Mouse (Mus musculus): Measurements from ENCODE around the gene Mrps11. TPM values are rescaled to one million over a fixed set of nuclear protein-coding genes. Genes with fewer than 3 reads are reported as not detected.
A peak's percentile ranks its signal among the peaks of the same experiment; 100 is the strongest.

Gene Mrps11
- polyA plus RNA-seq, 2 experiments = 45.2 to 46.3 TPM

DNA sequence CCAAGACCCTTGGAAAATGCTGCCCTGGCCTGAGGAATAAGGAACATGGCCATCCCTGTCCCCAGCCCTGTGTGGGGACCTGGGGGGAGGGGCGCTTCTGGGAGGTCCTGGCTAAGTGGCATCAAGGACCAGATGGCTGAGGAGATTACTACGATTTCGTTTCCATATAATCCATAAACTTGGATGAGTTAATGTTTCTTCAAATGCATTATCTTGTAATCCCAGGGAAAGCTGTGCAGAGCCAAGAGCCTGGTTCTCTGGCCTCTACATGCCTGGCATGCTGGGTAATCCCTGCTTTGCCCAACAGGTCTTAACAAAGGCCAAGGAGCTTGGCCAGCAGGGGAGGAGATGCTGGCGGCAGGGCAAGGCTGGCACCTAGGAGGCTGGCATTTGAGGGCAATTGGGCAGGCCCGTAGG lies 17.7 kb upstream of the Mrps11 start:
- no peak for DNase-seq (ENCODE audit: low read depth in 3 of 3, low spot score in 3 of 3)
- ATAC-seq (ENCODE audit: insufficient read depth) = no peak

GRCm38 (mm10) chr7:78766019-78766683 lies 16.8 kb upstream of the Mrps11 start:
- Histone ChIP-seq H3K4me1 (replicated peaks; ENCODE audit: control insufficient read depth in 2 of 2, insufficient read depth in 2 of 2, low read length in 1 of 2) (no peaks in the 10 kb centered on the region), H3K9me3 (ENCODE audit: control insufficient read depth, low read length) (no peaks in the 10 kb centered on the region), H3K4me3 (ENCODE audit: insufficient read depth in 1 of 2, low read depth in 2 of 2, low read length in 2 of 2) (no peak overlapping the region), H3K9ac (replicated peaks) (no peak overlapping the region), H3K27me3 (ENCODE audit: control insufficient read depth, insufficient read depth, low read length) (no peaks in the 10 kb centered on the region), H3K27ac (no peak overlapping the region), H3K4me2 (ENCODE audit: low read depth) (no peak overlapping the region), H3K36me3 (replicated peaks; ENCODE audit: control insufficient read depth, insufficient read depth, low read depth) (no peaks in the 10 kb centered on the region)
- WGBS (ENCODE audit: insufficient replicate concordance) = 21% methylated on average over 18 of the region's 18 CpGs
- TF ChIP-seq EP300 (IDR thresholded peaks at IDR 0.05; ENCODE audit: low read depth) = no peak
- peak; percentile 80 for TF ChIP-seq CTCF (IDR thresholded peaks at IDR 0.05; ENCODE audit: low read depth)
- ATAC-seq (ENCODE audit: insufficient read depth) (no peak), DNase-seq (ENCODE audit: low read depth in 3 of 3, low spot score in 3 of 3) (peak in 1 of 3 experiments; percentile 17)

More for the DNA sequence above, 17.7 kb upstream of the Mrps11 start:
- TF ChIP-seq EP300 (IDR thresholded peaks at IDR 0.05; ENCODE audit: low read depth) (no peak), CTCF (IDR thresholded peaks at IDR 0.05; ENCODE audit: low read depth) (no peak)
- H3K4me1 ChIP-seq (replicated peaks; ENCODE audit: control insufficient read depth in 2 of 2, insufficient read depth in 2 of 2, low read length in 1 of 2) = no peaks in the 10 kb centered on the region
- no peak overlapping the region for H3K27ac ChIP-seq
- 51% methylated on average over 5 of the region's 5 CpGs for WGBS (ENCODE audit: insufficient replicate concordance)
- no peak overlapping the region for H3K4me2 ChIP-seq (ENCODE audit: low read depth)
- H3K9ac ChIP-seq (replicated peaks) = no peak overlapping the region
- H3K27me3 ChIP-seq (ENCODE audit: control insufficient read depth, insufficient read depth, low read length) = no peaks in the 10 kb centered on the region
- no peak overlapping the region for H3K4me3 ChIP-seq (ENCODE audit: insufficient read depth in 1 of 2, low read depth in 2 of 2, low read length in 2 of 2)
- H3K9me3 ChIP-seq (ENCODE audit: control insufficient read depth, low read length) = no peaks in the 10 kb centered on the region
- H3K36me3 ChIP-seq (replicated peaks; ENCODE audit: control insufficient read depth, insufficient read depth, low read depth) = no peaks in the 10 kb centered on the region

DNA sequence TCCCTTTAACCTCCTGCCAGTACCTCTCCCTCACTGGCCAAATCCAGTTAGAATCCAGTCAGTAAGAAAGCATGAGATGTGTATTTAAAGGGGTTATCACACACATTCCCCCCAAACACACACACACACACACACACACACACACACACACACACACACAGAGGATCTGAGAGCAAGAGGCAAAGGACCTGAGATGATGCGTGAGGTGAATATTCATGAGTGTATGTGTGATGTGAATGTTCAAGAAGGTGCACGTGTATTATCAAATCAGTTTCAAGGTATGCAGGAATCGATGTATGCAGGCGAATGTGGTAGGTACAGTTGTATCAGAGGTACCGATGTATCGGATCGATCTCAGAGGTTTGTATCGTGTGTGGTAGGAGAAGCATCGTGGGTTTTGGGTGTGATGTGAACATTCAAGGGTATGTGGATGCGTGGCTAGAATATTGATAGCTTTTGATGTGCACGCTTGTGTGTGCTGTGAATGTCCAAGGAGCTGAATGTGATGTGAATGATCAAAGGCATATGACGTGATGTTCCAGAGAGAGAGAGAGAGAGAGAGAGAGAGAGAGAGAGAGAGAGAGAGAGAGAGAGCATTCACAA lies 14.9 kb upstream of the Mrps11 start:
- H3K4me2 ChIP-seq (ENCODE audit: low read depth) = no peak overlapping the region
- no peak overlapping the region for H3K4me3 ChIP-seq (ENCODE audit: insufficient read depth in 1 of 2, low read depth in 2 of 2, low read length in 2 of 2)
- TF ChIP-seq CTCF (IDR thresholded peaks at IDR 0.05; ENCODE audit: low read depth) (no peak), EP300 (IDR thresholded peaks at IDR 0.05; ENCODE audit: low read depth) (no peak)
- no peaks in the 10 kb centered on the region for H3K9me3 ChIP-seq (ENCODE audit: control insufficient read depth, low read length)
- no peak for DNase-seq (ENCODE audit: low read depth in 3 of 3, low spot score in 3 of 3)
- no peak for ATAC-seq (ENCODE audit: insufficient read depth)
- H3K27ac ChIP-seq = no peak overlapping the region
- no peaks in the 10 kb centered on the region for H3K36me3 ChIP-seq (replicated peaks; ENCODE audit: control insufficient read depth, insufficient read depth, low read depth)
- H3K4me1 ChIP-seq (replicated peaks; ENCODE audit: control insufficient read depth in 2 of 2, insufficient read depth in 2 of 2, low read length in 1 of 2) = no peaks in the 10 kb centered on the region
- 76% methylated on average over 12 of the region's 12 CpGs for WGBS (ENCODE audit: insufficient replicate concordance)
- H3K27me3 ChIP-seq (ENCODE audit: control insufficient read depth, insufficient read depth, low read length) = no peaks in the 10 kb centered on the region
- no peak overlapping the region for H3K9ac ChIP-seq (replicated peaks)

- 55% methylated on average over 7 of the region's 7 CpGs for WGBS (ENCODE audit: insufficient replicate concordance)
Observed at GRCm38 (mm10) chr7:78769075-78769652, 13.8 kb upstream of the Mrps11 start.

GRCm38 (mm10) chr7:78770936-78771335 lies 12.0 kb upstream of the Mrps11 start:
- ATAC-seq (ENCODE audit: insufficient read depth) (no peak), DNase-seq (ENCODE audit: low read depth in 3 of 3, low spot score in 3 of 3) (no peak)
- H3K9ac ChIP-seq (replicated peaks) = no peak overlapping the region
- H3K9me3 ChIP-seq (ENCODE audit: control insufficient read depth, low read length) = no peaks in the 10 kb centered on the region
- H3K27ac ChIP-seq = no peak overlapping the region
- no peaks in the 10 kb centered on the region for H3K4me1 ChIP-seq (replicated peaks; ENCODE audit: control insufficient read depth in 2 of 2, insufficient read depth in 2 of 2, low read length in 1 of 2)
- TF ChIP-seq CTCF (IDR thresholded peaks at IDR 0.05; ENCODE audit: low read depth) = no peak
- no peak for TF ChIP-seq EP300 (IDR thresholded peaks at IDR 0.05; ENCODE audit: low read depth)
- H3K4me2 ChIP-seq (ENCODE audit: low read depth) = no peak overlapping the region
- no peak overlapping the region for H3K4me3 ChIP-seq (ENCODE audit: insufficient read depth in 1 of 2, low read depth in 2 of 2, low read length in 2 of 2)
- 67% methylated on average over 5 of the region's 5 CpGs for WGBS (ENCODE audit: insufficient replicate concordance)
- H3K27me3 ChIP-seq (ENCODE audit: control insufficient read depth, insufficient read depth, low read length) = no peaks in the 10 kb centered on the region
- H3K36me3 ChIP-seq (replicated peaks; ENCODE audit: control insufficient read depth, insufficient read depth, low read depth) = peaks cover 7% of the 10 kb centered on the region

More at GRCm38 (mm10) chr7:78769075-78769652, 13.8 kb upstream of the Mrps11 start:
- no peak for TF ChIP-seq EP300 (IDR thresholded peaks at IDR 0.05; ENCODE audit: low read depth)
- TF ChIP-seq CTCF (IDR thresholded peaks at IDR 0.05; ENCODE audit: low read depth) = no peak
- no peak overlapping the region for H3K4me2 ChIP-seq (ENCODE audit: low read depth)
- H3K27ac ChIP-seq = no peak overlapping the region
- no peaks in the 10 kb centered on the region for H3K9me3 ChIP-seq (ENCODE audit: control insufficient read depth, low read length)
- H3K9ac ChIP-seq (replicated peaks) = no peak overlapping the region
- H3K4me3 ChIP-seq (ENCODE audit: insufficient read depth in 1 of 2, low read depth in 2 of 2, low read length in 2 of 2) = no peak overlapping the region
- H3K4me1 ChIP-seq (replicated peaks; ENCODE audit: control insufficient read depth in 2 of 2, insufficient read depth in 2 of 2, low read length in 1 of 2) = no peaks in the 10 kb centered on the region
- H3K36me3 ChIP-seq (replicated peaks; ENCODE audit: control insufficient read depth, insufficient read depth, low read depth) = no peaks in the 10 kb centered on the region; the same call in 1 of the 2 replicates
- ATAC-seq (ENCODE audit: insufficient read depth) (no peak), DNase-seq (ENCODE audit: low read depth in 3 of 3, low spot score in 3 of 3) (no peak)
- H3K27me3 ChIP-seq (ENCODE audit: control insufficient read depth, insufficient read depth, low read length) = no peaks in the 10 kb centered on the region
